Mouse (Mus musculus): ENCODE results near the gene Spem2. TPM values are rescaled to one million over a fixed set of nuclear protein-coding genes. Genes with fewer than 3 reads are reported as not detected.

Gene Spem2
- polyA plus RNA-seq, 1 experiment from 2014 or later: 0.10 TPM

GRCm38 (mm10) chr11:69848021-69848420, 29.8 kb upstream of the Spem2 start:
- Histone ChIP-seq H3K9ac (peak overlapping the region; percentile 90), H3K9me3 (no peaks in the 10 kb centered on the region), H3K27ac (peak overlapping the region; percentile 98; the same call in 1 of the 2 replicates), H3K4me1 (replicated peaks) (peaks cover 45% of the 10 kb centered on the region), H3K27me3 (no peaks in the 10 kb centered on the region), H3K36me3 (peaks cover 49% of the 10 kb centered on the region), H3K4me2 (peak overlapping the region; percentile 92), H3K4me3 (peak overlapping the region; percentile 74)
- 96% methylated on average over 6 of the region's 6 CpGs for WGBS
- no peak for ATAC-seq (ENCODE audit: low FRiP score)

- Histone ChIP-seq H3K4me3 (peak overlapping the region; percentile 74), H3K9me3 (no peaks in the 10 kb centered on the region), H3K27ac (peak overlapping the region; percentile 98), H3K36me3 (peaks cover 40% of the 10 kb centered on the region), H3K4me1 (replicated peaks) (peaks cover 45% of the 10 kb centered on the region), H3K4me2 (peak overlapping the region; percentile 92), H3K9ac (peak overlapping the region; percentile 90), H3K27me3 (no peaks in the 10 kb centered on the region)
- WGBS: 13% methylated on average over 37 of the region's 37 CpGs
- peak; percentile 52 for ATAC-seq (ENCODE audit: low FRiP score)
Measured at GRCm38 (mm10) chr11:69846738-69847688, 28.7 kb upstream of the Spem2 start.

- H3K9me3 ChIP-seq: no peaks in the 10 kb centered on the region
- peak within 1 kb of the TSS; percentile 98 for H3K27ac ChIP-seq
- H3K27me3 ChIP-seq: no peaks in the 10 kb centered on the region
- H3K9ac ChIP-seq: peak within 1 kb of the TSS; percentile 90
- peaks cover 32% of the 10 kb centered on the region for H3K36me3 ChIP-seq
- peak; percentile 92 for ATAC-seq (ENCODE audit: low FRiP score)
- H3K4me2 ChIP-seq: peak within 1 kb of the TSS; percentile 92
- H3K4me3 ChIP-seq: peak within 1 kb of the TSS; percentile 74
- H3K4me1 ChIP-seq (replicated peaks): peaks cover 45% of the 10 kb centered on the region
- under 1% methylated on average over 37 of the region's 38 CpGs for WGBS
Measured at GRCm38 (mm10) chr11:69846198-69846680, 28.0 kb upstream of the Spem2 start, which contains the start of gene Plscr3. TSS of gene Plscr3 (plus strand) at chr11:69846376.

- Histone ChIP-seq H3K4me3 (peak overlapping the region; percentile 98), H3K27ac (peak overlapping the region; percentile 89), H3K4me1 (replicated peaks) (peaks cover 35% of the 10 kb centered on the region), H3K9me3 (no peaks in the 10 kb centered on the region), H3K27me3 (no peaks in the 10 kb centered on the region), H3K36me3 (peaks cover 2% of the 10 kb centered on the region), H3K4me2 (peak overlapping the region; percentile 99), H3K9ac (peak overlapping the region; percentile 69)
- WGBS: 2% methylated on average over 7 of the region's 7 CpGs
- no peak for ATAC-seq (ENCODE audit: low FRiP score)
Measured at GRCm38 (mm10) chr11:69838714-69839104, 20.4 kb upstream of the Spem2 start.

- H3K9ac ChIP-seq: peak within 1 kb of the TSS; percentile 99
- no peaks in the 10 kb centered on the region for H3K9me3 ChIP-seq
- peaks cover 8% of the 10 kb centered on the region for H3K36me3 ChIP-seq
- ATAC-seq (ENCODE audit: low FRiP score): peak; percentile 91
- no peaks in the 10 kb centered on the region for H3K27me3 ChIP-seq
- H3K4me2 ChIP-seq: peak within 1 kb of the TSS; percentile 99
- 1% methylated on average over 34 of the region's 34 CpGs for WGBS
- H3K27ac ChIP-seq: peak within 1 kb of the TSS; percentile 99
- H3K4me1 ChIP-seq (replicated peaks): peaks cover 41% of the 10 kb centered on the region
- peak within 1 kb of the TSS; percentile 98 for H3K4me3 ChIP-seq
Measured at GRCm38 (mm10) chr11:69837952-69838713, 19.9 kb upstream of the Spem2 start, which contains the start of gene Tmem256. TSS of gene Tmem256 (plus strand) at chr11:69838514.

- no peaks in the 10 kb centered on the region for H3K9me3 ChIP-seq
- no peaks in the 10 kb centered on the region for H3K27me3 ChIP-seq
- H3K4me3 ChIP-seq: peak within 1 kb of the TSS; percentile 98
- H3K36me3 ChIP-seq: peaks cover 14% of the 10 kb centered on the region
- peak within 1 kb of the TSS; percentile 99 for H3K27ac ChIP-seq
- H3K9ac ChIP-seq: peak within 1 kb of the TSS; percentile 99
- under 1% methylated on average over 32 of the region's 32 CpGs for WGBS
- peaks cover 46% of the 10 kb centered on the region for H3K4me1 ChIP-seq (replicated peaks)
- peak within 1 kb of the TSS; percentile 99 for H3K4me2 ChIP-seq
- peak; percentile 77 for ATAC-seq (ENCODE audit: low FRiP score)
Measured at GRCm38 (mm10) chr11:69837604-69837951, 19.3 kb upstream of the Spem2 start, which contains the start of gene Nlgn2. TSS of gene Nlgn2 (minus strand) at chr11:69837784.

- under 1% methylated on average over 43 of the region's 52 CpGs for WGBS
- Histone ChIP-seq H3K36me3 (peaks cover 20% of the 10 kb centered on the region), H3K9ac (peak overlapping the region; percentile 99), H3K27ac (peak overlapping the region; percentile 99), H3K4me3 (peak overlapping the region; percentile 98), H3K9me3 (no peaks in the 10 kb centered on the region), H3K27me3 (no peaks in the 10 kb centered on the region), H3K4me2 (peak overlapping the region; percentile 99), H3K4me1 (replicated peaks) (peaks cover 53% of the 10 kb centered on the region)
- ATAC-seq (ENCODE audit: low FRiP score): peak; percentile 2; the same call in 1 of the 2 replicates
Measured at GRCm38 (mm10) chr11:69836703-69837576, 18.7 kb upstream of the Spem2 start.

GRCm38 (mm10) chr11:69835966-69836335, 17.7 kb upstream of the Spem2 start:
- 7% methylated on average over 4 of the region's 4 CpGs for WGBS
- peaks cover 53% of the 10 kb centered on the region for H3K4me1 ChIP-seq (replicated peaks)

GRCm38 (mm10) chr11:69835326-69835965, 17.2 kb upstream of the Spem2 start:
- 2% methylated on average over 9 of the region's 9 CpGs for WGBS
- no peaks in the 10 kb centered on the region for H3K27me3 ChIP-seq
- no peak for ATAC-seq (ENCODE audit: low FRiP score)
- H3K4me3 ChIP-seq: peak overlapping the region; percentile 98
- peaks cover 53% of the 10 kb centered on the region for H3K4me1 ChIP-seq (replicated peaks)
- peak overlapping the region; percentile 99 for H3K27ac ChIP-seq
- peaks cover 32% of the 10 kb centered on the region for H3K36me3 ChIP-seq
- no peaks in the 10 kb centered on the region for H3K9me3 ChIP-seq
- peak overlapping the region; percentile 99 for H3K4me2 ChIP-seq
- peak overlapping the region; percentile 99 for H3K9ac ChIP-seq

More at GRCm38 (mm10) chr11:69835966-69836335, 17.7 kb upstream of the Spem2 start:
- Histone ChIP-seq H3K9me3 (no peaks in the 10 kb centered on the region), H3K36me3 (peaks cover 28% of the 10 kb centered on the region), H3K4me3 (peak overlapping the region; percentile 98), H3K9ac (peak overlapping the region; percentile 99), H3K27ac (peak overlapping the region; percentile 99), H3K27me3 (no peaks in the 10 kb centered on the region), H3K4me2 (peak overlapping the region; percentile 99)
- no peak for ATAC-seq (ENCODE audit: low FRiP score)

GRCm38 (mm10) chr11:69834001-69834549, 15.8 kb upstream of the Spem2 start:
- Histone ChIP-seq H3K4me2 (peak overlapping the region; percentile 99), H3K4me1 (replicated peaks) (peaks cover 52% of the 10 kb centered on the region), H3K27me3 (no peaks in the 10 kb centered on the region), H3K27ac (peak overlapping the region; percentile 99; the same call in 1 of the 2 replicates), H3K36me3 (peaks cover 37% of the 10 kb centered on the region), H3K4me3 (peak overlapping the region; percentile 98), H3K9ac (peak overlapping the region; percentile 99), H3K9me3 (no peaks in the 10 kb centered on the region)
- ATAC-seq (ENCODE audit: low FRiP score): no peak
- WGBS: 4% methylated on average over 43 of the region's 48 CpGs

Measured in hindbrain, embryonic 13.5 days (tissue).